Mouse (Mus musculus): ENCODE measurements around the gene Erlec1.

DNA sequence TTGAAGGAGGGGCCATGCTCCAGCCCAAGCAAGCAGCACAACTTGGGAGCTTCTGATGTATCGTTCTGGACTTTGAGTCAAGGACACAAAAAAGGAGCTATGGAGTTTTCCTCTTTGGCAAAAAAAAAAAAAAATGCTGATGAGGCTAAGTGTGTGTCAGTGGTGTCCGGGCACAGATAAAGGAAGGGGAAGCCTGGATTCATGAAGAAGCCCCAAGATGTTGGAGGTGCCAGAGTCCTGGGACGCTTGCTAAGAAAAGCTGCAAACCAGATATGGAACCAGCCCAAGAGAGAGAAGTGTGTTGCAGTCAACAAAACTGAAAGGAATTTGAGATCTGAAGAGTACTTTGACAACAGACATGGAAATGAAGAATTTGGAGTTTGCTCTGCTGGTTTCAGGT is 41.8 kb downstream of the Erlec1 start:
- TF ChIP-seq POLR2A (IDR thresholded peaks at IDR 0.05; ENCODE audit: insufficient read length, low read depth) (no peak), MAX (IDR thresholded peaks at IDR 0.05; ENCODE audit: low read depth) (no peak), POLR2AphosphoS2 (IDR thresholded peaks at IDR 0.05; ENCODE audit: insufficient read length, low read depth) (no peak), TCF3 (IDR thresholded peaks at IDR 0.05; ENCODE audit: insufficient read length, low read depth) (no peak)
